Mouse (Mus musculus) embryonic stem cell, embryonic (primary cell): ENCODE results near the gene Odc1.

Experiments
- CTCF ChIA-PET, 4 experiments: fragments of 300-600 bp in 2 of 4; fragments of 350-600 bp in 2 of 4; sonication (Branson Sonifier 250); formaldehyde crosslinking; loops; one replicate each; lab custom pipeline; 2022; ENCODE audit warnings: inconsistent platforms in 2 of 4; lab: Charles Lee
- POLR2A ChIA-PET, 4 experiments: fragments of 300-600 bp in 2 of 4; fragments of 350-600 bp in 2 of 4; sonication (Branson Sonifier 250); formaldehyde crosslinking; loops; one replicate each; lab custom pipeline; 2022; ENCODE audit warnings: antibody characterized with exemption in 4 of 4, inconsistent platforms in 1 of 4; lab: Charles Lee

Gene Odc1

GRCm38 (mm10) chr12:17544209-17545106, at the start of gene Odc1:
Odc1 (plus strand) TSS chr12:17544794.
- POLR2A ChIA-PET: interaction anchor here (0.6 to 6.6 kb wide), 91 partner anchors 9 to 545 kb away, joined by 3 to 85 read pairs (median 4); partner anchors contain the start of genes Hpcal1 (in 1 of the 4) and Pqlc3 (in 1 of the 4)
- CTCF ChIA-PET: interaction anchor here in 2 of 4 experiments (0.9 to 2.5 kb wide), 4 partner anchors 9 to 124 kb away, joined by 3 to 10 read pairs (median 6); no protein-coding TSS in a partner anchor

- CTCF ChIA-PET: interaction anchor here in 2 of 4 experiments (0.6 to 1.2 kb wide), 2 partner anchors 128 to 150 kb away, joined by 4 to 8 read pairs; no protein-coding TSS in a partner anchor
- POLR2A ChIA-PET: interaction anchor here in 3 of 4 experiments (0.7 to 3.1 kb wide), 15 partner anchors 11 to 139 kb away, joined by 3 to 17 read pairs (median 5); partner anchors contain the start of gene Odc1 (in 3 of the 3)
These were observed 49.8 kb upstream of the Odc1 start for GRCm38 (mm10) chr12:17494809-17495208.

- POLR2A ChIA-PET: interaction anchor here in 3 of 4 experiments (0.6 to 3.1 kb wide), 27 partner anchors 9 to 138 kb away, joined by 3 to 16 read pairs (median 4); partner anchors contain the start of gene Odc1 (in 2 of the 3)
- CTCF ChIA-PET: interaction anchor here in 2 of 4 experiments (0.6 to 1.2 kb wide), 5 partner anchors 14 to 231 kb away, joined by 4 to 9 read pairs (median 6); no protein-coding TSS in a partner anchor
These were observed 48.6 kb upstream of the Odc1 start for GRCm38 (mm10) chr12:17495858-17496451.

GRCm38 (mm10) chr12:17505620-17506074, 38.9 kb upstream of the Odc1 start:
- CTCF ChIA-PET: no interaction called here

GRCm38 (mm10) chr12:17506117-17506993, 38.2 kb upstream of the Odc1 start:
- ChIA-PET CTCF (no interaction called here), POLR2A (interaction anchor here in 3 of 4 experiments (0.6 to 2.6 kb wide), 7 partner anchors 10 to 41 kb away, joined by 3 to 11 read pairs (median 5); partner anchors contain the start of gene Odc1 (in 2 of the 3))

More at GRCm38 (mm10) chr12:17505620-17506074, 38.9 kb upstream of the Odc1 start:
- POLR2A ChIA-PET: interaction anchor here in 2 of 4 experiments (1.1 to 2.6 kb wide), 5 partner anchors 10 to 43 kb away, joined by 3 to 11 read pairs (median 5); partner anchors contain the start of gene Odc1 (in 1 of the 2)

GRCm38 (mm10) chr12:17506994-17507542, 37.5 kb upstream of the Odc1 start:
- ChIA-PET CTCF (no interaction called here), POLR2A (interaction anchor here in 3 of 4 experiments (0.6 to 2.1 kb wide), 9 partner anchors 11 to 72 kb away, joined by 3 to 10 read pairs (median 3); partner anchors contain the start of gene Odc1 (in 2 of the 3))

- POLR2A ChIA-PET: interaction anchor here (0.5 to 3.1 kb wide), 17 partner anchors 13 to 90 kb away, joined by 3 to 31 read pairs (median 6); partner anchors contain the start of gene Odc1 (in 4 of the 4)
- CTCF ChIA-PET: no interaction called here
These were observed 35.3 kb upstream of the Odc1 start for GRCm38 (mm10) chr12:17509310-17509709.

- ChIA-PET CTCF (interaction anchor here in 2 of 4 experiments (0.7 to 1.0 kb wide), 4 partner anchors 15 to 423 kb away, joined by 4 to 8 read pairs (median 4); no protein-coding TSS in a partner anchor), POLR2A (interaction anchor here (0.5 to 3.1 kb wide), 39 partner anchors 14 to 307 kb away, joined by 3 to 31 read pairs (median 4); partner anchors contain the start of gene Odc1 (in 4 of the 4))
These were observed 34.4 kb upstream of the Odc1 start for GRCm38 (mm10) chr12:17510158-17510557.

GRCm38 (mm10) chr12:17511019-17511418, 33.6 kb upstream of the Odc1 start:
- CTCF ChIA-PET: no interaction called here

GRCm38 (mm10) chr12:17529180-17529579, 15.4 kb upstream of the Odc1 start:
- ChIA-PET CTCF (interaction anchor here in 1 of 4 experiments (1.4 kb wide), 1 partner anchor 25 kb away, joined by 3 read pairs; no protein-coding TSS in a partner anchor), POLR2A (interaction anchor here in 1 of 4 experiments (1.2 to 6.1 kb wide), 3 partner anchors 10 to 474 kb away, joined by 3 to 33 read pairs (median 7); partner anchors contain the start of gene Odc1)

More at GRCm38 (mm10) chr12:17511019-17511418, 33.6 kb upstream of the Odc1 start:
- POLR2A ChIA-PET: interaction anchor here in 3 of 4 experiments (0.7 to 3.1 kb wide), 8 partner anchors 15 to 94 kb away, joined by 3 to 31 read pairs (median 6); partner anchors contain the start of gene Odc1 (in 2 of the 3)

GRCm38 (mm10) chr12:17529726-17530125, 14.9 kb upstream of the Odc1 start:
- ChIA-PET CTCF (interaction anchor here in 1 of 4 experiments (0.9 kb wide), 1 partner anchor 163 kb away, joined by 4 read pairs; no protein-coding TSS in a partner anchor), POLR2A (interaction anchor here in 1 of 4 experiments (1.2 to 6.1 kb wide), 5 partner anchors 10 to 475 kb away, joined by 3 to 33 read pairs (median 5); partner anchors contain the start of gene Odc1)

- POLR2A ChIA-PET: interaction anchor here in 1 of 4 experiments (0.7 to 6.1 kb wide), 4 partner anchors 14 to 23 kb away, joined by 3 to 33 read pairs (median 4); partner anchors contain the start of gene Odc1
- CTCF ChIA-PET: interaction anchor here in 2 of 4 experiments (0.6 to 0.9 kb wide), 2 partner anchors 164 to 671 kb away, joined by 3 to 4 read pairs; no protein-coding TSS in a partner anchor
These were observed 13.8 kb upstream of the Odc1 start for GRCm38 (mm10) chr12:17530825-17531224.

GRCm38 (mm10) chr12:17536222-17536621, 8.4 kb upstream of the Odc1 start:
- POLR2A ChIA-PET: interaction anchor here in 1 of 4 experiments (1.0 kb wide), 1 partner anchor 26 kb away, joined by 3 read pairs; no protein-coding TSS in a partner anchor
- CTCF ChIA-PET: no interaction called here

GRCm38 (mm10) chr12:17537147-17537546, 7.4 kb upstream of the Odc1 start:
- ChIA-PET CTCF (interaction anchor here in 1 of 4 experiments (0.7 kb wide), 1 partner anchor 46 kb away, joined by 8 read pairs; no protein-coding TSS in a partner anchor), POLR2A (interaction anchor here in 2 of 4 experiments (0.6 to 1.3 kb wide), 5 partner anchors 11 to 27 kb away, joined by 3 read pairs; no protein-coding TSS in a partner anchor)

GRCm38 (mm10) chr12:17538087-17538486, 6.5 kb upstream of the Odc1 start:
- ChIA-PET POLR2A (interaction anchor here in 1 of 4 experiments (1.0 to 1.3 kb wide), 3 partner anchors 10 to 43 kb away, joined by 3 to 5 read pairs (median 4); no protein-coding TSS in a partner anchor), CTCF (interaction anchor here in 1 of 4 experiments (0.7 kb wide), 1 partner anchor 47 kb away, joined by 8 read pairs; no protein-coding TSS in a partner anchor)

- POLR2A ChIA-PET: interaction anchor here in 1 of 4 experiments (0.6 to 1.3 kb wide), 4 partner anchors 9 to 108 kb away, joined by 4 to 7 read pairs (median 4); no protein-coding TSS in a partner anchor
- CTCF ChIA-PET: no interaction called here
These were observed 5.6 kb upstream of the Odc1 start for GRCm38 (mm10) chr12:17539041-17539440.
